Mouse (Mus musculus) midbrain, embryonic 13.5 days (tissue): ENCODE measurements at regions not wholly inside any gene's neighbourhood (a gene's known extent, or its start where the extent isn't known, plus 50 kb on each side); places are given as distances from the start of the nearest gene placed in this dataset.

Source experiments
- ATAC-seq: fragments of 200-750 bp; cut with Nextera tagmentation; 2 replicates; pipeline ENCODE4 v1.8.0; 2017; ENCODE audit warnings: mild to moderate bottlenecking, moderate TSS enrichment, moderate library complexity
- H3K27ac ChIP-seq: fragments of 300-500 bp; sonication (generic); 2 replicates; pipeline ENCODE4 v1.5.1; 2015; ENCODE audit warnings: inconsistent platforms, mild to moderate bottlenecking, moderate library complexity
- H3K27me3 ChIP-seq: fragments of 300-500 bp; sonication (generic); 2 replicates; pipeline ENCODE4 v1.6.1; 2015; ENCODE audit warnings: mild to moderate bottlenecking, inconsistent platforms
- H3K36me3 ChIP-seq: fragments of 300-500 bp; sonication (generic); 2 replicates; pipeline ENCODE4 v1.6.1; 2015; ENCODE audit warnings: mild to moderate bottlenecking, inconsistent platforms
- H3K4me1 ChIP-seq: fragments of 300-500 bp; sonication (generic); replicated peaks from 2 replicates; pipeline ENCODE4 v1.6.1; 2015; ENCODE audit warnings: inconsistent platforms
- H3K4me2 ChIP-seq: fragments of 300-500 bp; sonication (generic); replicated peaks from 2 replicates; pipeline ENCODE4 v1.6.1; 2015; ENCODE audit warnings: moderate library complexity, mild to moderate bottlenecking, inconsistent platforms
- H3K4me3 ChIP-seq: fragments of 300-500 bp; sonication (generic); replicated peaks from 2 replicates; pipeline ENCODE4 v1.5.1; 2015; ENCODE audit warnings: mild to moderate bottlenecking, inconsistent platforms
- H3K9ac ChIP-seq: fragments of 300-500 bp; sonication (generic); replicated peaks from 2 replicates; pipeline ENCODE4 v1.6.1; 2015; ENCODE audit warnings: mild to moderate bottlenecking, inconsistent platforms
- H3K9me3 ChIP-seq: fragments of 300-500 bp; sonication (generic); 2 replicates; pipeline ENCODE4 v1.6.1; 2016; ENCODE audit warnings: mild to moderate bottlenecking, inconsistent platforms
- WGBS: fragments of 180-500 bp; shearing (Covaris S2); methylation state at CpG from one replicate; pipeline ENCODE4 v1.1.7; 2015; 5-methylcytosine and 5-hydroxymethylcytosine counted together

DNA sequence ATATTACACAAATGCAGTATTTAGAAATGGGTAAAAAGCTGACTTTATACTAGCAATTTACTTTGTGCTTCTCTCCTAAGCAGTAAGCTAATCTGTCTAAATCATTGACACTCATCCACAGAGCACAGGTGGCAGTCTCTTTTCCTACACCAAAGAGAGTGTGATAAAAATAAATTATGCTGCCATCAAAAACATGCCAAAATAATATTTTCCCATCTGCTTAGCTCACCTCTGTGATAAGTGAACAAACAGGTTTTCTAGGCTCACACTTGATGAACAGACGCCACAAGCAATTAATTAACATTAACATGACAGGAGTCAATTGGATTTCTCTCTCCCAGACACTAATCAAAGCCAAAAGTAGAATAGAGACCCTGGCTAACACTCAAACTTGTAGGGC, 451.2 kb downstream of the Bmp2 start:
- Histone ChIP-seq H3K27ac (no peak overlapping the region), H3K36me3 (no peaks in the 10 kb centered on the region), H3K9ac (no peak overlapping the region), H3K9me3 (no peaks in the 10 kb centered on the region), H3K4me2 (no peak overlapping the region), H3K27me3 (no peaks in the 10 kb centered on the region), H3K4me3 (no peak overlapping the region), H3K4me1 (no peaks in the 10 kb centered on the region)
- WGBS = 75% methylated on average over 1 of the region's 1 CpGs
- no peak for ATAC-seq

DNA sequence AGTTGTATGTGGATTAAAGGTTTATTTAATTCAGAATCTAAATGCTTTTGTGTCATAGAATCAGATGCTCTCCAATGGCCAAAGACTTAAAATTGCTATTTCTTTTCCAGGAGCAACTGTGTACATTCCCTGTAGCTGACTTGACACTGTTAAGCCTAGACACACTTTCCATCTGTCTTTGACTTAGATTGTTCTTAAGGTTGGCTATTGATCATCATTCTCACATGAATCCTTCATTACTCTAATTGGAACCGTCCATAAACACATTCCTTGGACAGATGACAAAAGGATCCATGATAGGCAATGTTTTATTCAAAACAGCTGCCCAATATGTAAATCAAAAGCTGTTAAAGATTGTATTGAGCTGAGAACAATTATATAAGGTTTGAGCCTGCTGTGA, 442.8 kb downstream of the Bmp2 start:
- Histone ChIP-seq H3K9me3 (no peaks in the 10 kb centered on the region), H3K27me3 (no peaks in the 10 kb centered on the region), H3K36me3 (no peaks in the 10 kb centered on the region), H3K9ac (no peak overlapping the region), H3K27ac (no peak overlapping the region), H3K4me3 (no peak overlapping the region), H3K4me2 (no peak overlapping the region), H3K4me1 (no peaks in the 10 kb centered on the region; the same call in 1 of the 2 replicates)
- WGBS = 37% methylated on average over 1 of the region's 1 CpGs
- ATAC-seq = no peak

DNA sequence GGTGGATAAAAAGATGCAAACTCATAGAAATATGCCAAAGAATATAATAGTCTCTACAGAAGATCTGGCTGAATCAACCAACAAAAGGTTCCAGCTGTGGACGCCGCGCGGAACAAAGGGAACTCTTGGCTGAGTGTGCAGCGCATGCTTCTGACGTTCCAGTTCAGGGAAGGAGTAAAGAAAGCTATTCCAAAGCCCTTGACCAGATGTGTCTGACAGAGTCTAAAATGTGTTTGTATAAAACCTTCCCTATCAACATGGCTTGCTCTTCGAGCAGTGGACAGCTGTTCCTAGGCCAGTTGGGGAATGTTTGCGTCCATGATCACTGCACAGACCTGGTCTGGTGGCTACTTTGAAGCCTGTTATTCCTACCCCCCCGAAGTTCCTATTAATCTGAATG, 442.4 kb downstream of the Bmp2 start:
- Histone ChIP-seq H3K4me2 (no peak overlapping the region), H3K4me3 (no peak overlapping the region), H3K27me3 (no peaks in the 10 kb centered on the region), H3K36me3 (no peaks in the 10 kb centered on the region), H3K27ac (no peak overlapping the region), H3K9ac (no peak overlapping the region), H3K4me1 (no peaks in the 10 kb centered on the region; the same call in 1 of the 2 replicates), H3K9me3 (no peaks in the 10 kb centered on the region)
- ATAC-seq = no peak
- WGBS = 67% methylated on average over 9 of the region's 9 CpGs

DNA sequence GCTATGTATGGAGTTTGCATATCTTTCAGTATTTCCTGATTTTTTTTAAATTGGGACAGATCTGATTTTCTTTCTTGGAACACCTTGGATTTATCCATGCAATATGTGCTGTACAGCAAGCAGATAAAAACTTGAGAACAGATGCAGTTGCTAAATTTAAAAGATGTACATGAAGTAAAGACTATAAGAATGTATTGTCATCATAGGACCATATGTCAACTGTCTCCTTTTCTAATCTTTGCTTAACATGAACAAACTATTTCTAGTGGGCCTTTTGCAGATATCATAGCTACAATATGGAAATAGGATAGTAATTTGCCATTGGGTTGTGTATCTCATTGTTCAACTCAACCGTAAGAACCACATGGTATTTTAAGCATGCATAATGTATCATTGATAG, 435.7 kb downstream of the Bmp2 start:
- H3K36me3 ChIP-seq = no peaks in the 10 kb centered on the region
- H3K27ac ChIP-seq = no peak overlapping the region
- no peak overlapping the region for H3K9ac ChIP-seq
- H3K9me3 ChIP-seq = no peaks in the 10 kb centered on the region
- no peaks in the 10 kb centered on the region for H3K4me1 ChIP-seq
- WGBS = 93% methylated on average over 1 of the region's 1 CpGs
- no peak overlapping the region for H3K4me3 ChIP-seq
- no peak overlapping the region for H3K4me2 ChIP-seq
- ATAC-seq = no peak
- no peaks in the 10 kb centered on the region for H3K27me3 ChIP-seq
